Mouse (Mus musculus) forebrain, postnatal 0 days (tissue): ENCODE results near the gene Brd7. TPM values are rescaled to one million over a fixed set of nuclear protein-coding genes. Genes with fewer than 3 reads are reported as not detected.

Source experiments
- ATAC-seq: fragments of 200-750 bp; cut with Nextera tagmentation; 2 replicates; pipeline ENCODE4 v1.8.0; 2017; ENCODE audit warnings: mild to moderate bottlenecking, moderate library complexity
- DNase-seq: peaks from one replicate; pipeline ENCODE4 v3.0.0-alpha.2; 2015
- H3K27ac ChIP-seq: fragments of 300-500 bp; sonication (generic); 2 replicates; pipeline ENCODE4 v1.5.1; 2014; ENCODE audit warnings: low read depth, mild to moderate bottlenecking, antibody characterized with exemption, low read length, moderate library complexity, mixed read lengths
- H3K27me3 ChIP-seq: fragments of 300-500 bp; sonication (generic); 2 replicates; pipeline ENCODE4 v1.6.1; 2014; ENCODE audit warnings: mild to moderate bottlenecking, low read length, mixed read lengths; ENCODE audit not compliant: insufficient read depth
- H3K36me3 ChIP-seq: fragments of 300-500 bp; sonication (generic); 2 replicates; pipeline ENCODE4 v1.6.1; 2014; ENCODE audit warnings: mild to moderate bottlenecking, moderate library complexity; ENCODE audit not compliant: insufficient read depth
- H3K4me1 ChIP-seq: fragments of 300-500 bp; sonication (generic); 2 replicates; pipeline ENCODE4 v1.6.1; 2014; ENCODE audit warnings: antibody characterized with exemption; ENCODE audit not compliant: insufficient read depth
- H3K4me2 ChIP-seq: fragments of 300-500 bp; sonication (generic); 2 replicates; pipeline ENCODE4 v1.6.1; 2014; ENCODE audit warnings: low read depth, mild to moderate bottlenecking, moderate library complexity
- H3K4me3 ChIP-seq: fragments of 300-500 bp; sonication (generic); 2 replicates; pipeline ENCODE4 v1.5.1; 2014; ENCODE audit warnings: low read depth, low read length, mixed read lengths
- H3K9ac ChIP-seq: fragments of 300-500 bp; sonication (generic); 2 replicates; pipeline ENCODE4 v1.6.1; 2014; ENCODE audit warnings: mild to moderate bottlenecking
- H3K9me3 ChIP-seq: fragments of 300-500 bp; sonication (generic); 2 replicates; pipeline ENCODE4 v1.6.1; 2016; ENCODE audit warnings: low read length
- CTCF ChIP-seq: sonication (generic); IDR thresholded peaks from 2 replicates; pipeline ENCODE4 v1.5.1; 2016; ENCODE audit warnings: antibody characterized with exemption, control low read depth, low read depth
- WGBS: fragments of 180-500 bp; shearing (Covaris S2); extraction: QIAGEN DNeasy Blood & Tissue Kit; methylation state at CpG from one replicate; pipeline ENCODE4 v1.1.7; 2014; 5-methylcytosine and 5-hydroxymethylcytosine counted together
- polyA plus RNA-seq: library from polyadenylated mRNA; unstranded; fragments of >200 nt; fragmentation: Nextera tagmentation; extraction: Ambion mirVana; gene quantifications from 2 replicates; pipeline ENCODE4 v1.2.1, GENCODE M21; 2015
- total RNA-seq: library from RNA; depleted of rRNA; stranded (reverse); fragments of >200 nt; gene quantifications from 2 replicates; pipeline ENCODE4 v1.2.3, GENCODE M21; 2014; rRNA removed

Brd7 gene
- total and polyA plus RNA-seq, 2 experiments from 2014 or later, result 24.1 to 52.4 TPM

- TF ChIP-seq CTCF, result no peak
- 88% methylated on average over 13 of the region's 13 CpGs for WGBS
These were observed 78.5 kb downstream of the Brd7 start for GRCm38 (mm10) chr8:88283243-88284115.

GRCm38 (mm10) chr8:88282684-88283083 is 79.3 kb downstream of the Brd7 start:
- Histone ChIP-seq H3K27ac (no peak overlapping the region), H3K9me3 (no peaks in the 10 kb centered on the region), H3K9ac (no peak overlapping the region), H3K4me2 (no peak overlapping the region), H3K36me3 (no peaks in the 10 kb centered on the region), H3K27me3 (no peaks in the 10 kb centered on the region), H3K4me3 (no peak overlapping the region), H3K4me1 (no peaks in the 10 kb centered on the region)
- no peak for TF ChIP-seq CTCF
- 67% methylated on average over 8 of the region's 8 CpGs for WGBS
- no peak for DNase-seq
- no peak for ATAC-seq

More at GRCm38 (mm10) chr8:88283243-88284115, 78.5 kb downstream of the Brd7 start:
- no peak overlapping the region for H3K4me2 ChIP-seq
- H3K9ac ChIP-seq, result no peak overlapping the region
- H3K4me3 ChIP-seq, result no peak overlapping the region
- no peak overlapping the region for H3K27ac ChIP-seq
- no peaks in the 10 kb centered on the region for H3K27me3 ChIP-seq
- H3K4me1 ChIP-seq, result no peaks in the 10 kb centered on the region
- ATAC-seq (no peak), DNase-seq (no peak)
- H3K9me3 ChIP-seq, result no peaks in the 10 kb centered on the region
- H3K36me3 ChIP-seq, result no peaks in the 10 kb centered on the region

Other genes starting within 250 kb of the Brd7 start
- 19.7 and 25.7 TPM in 2 replicates for gene Cnep1r1, start 243.4 kb downstream of the Brd7 start, total RNA-seq
- gene Cnep1r1, start 243.4 kb downstream of the Brd7 start, polyA plus RNA-seq, result 17.4 and 25.9 TPM in 2 replicates
- gene Heatr3, start 224.3 kb downstream of the Brd7 start, total RNA-seq, result 33.5 and 40.2 TPM in 2 replicates
- gene Heatr3, start 224.3 kb downstream of the Brd7 start, polyA plus RNA-seq, result 20.9 and 26.5 TPM in 2 replicates
- gene Tent4b, start 163.0 kb downstream of the Brd7 start, total RNA-seq, result 29.6 and 36.7 TPM in 2 replicates
- gene Tent4b, start 163.0 kb downstream of the Brd7 start, polyA plus RNA-seq, result 4.8 and 6.8 TPM in 2 replicates
- 7.2 and 9.4 TPM in 2 replicates for gene Adcy7, start 89.8 kb downstream of the Brd7 start, total RNA-seq
- gene Adcy7, start 89.8 kb downstream of the Brd7 start, polyA plus RNA-seq, result 2.2 and 4.0 TPM in 2 replicates
- gene Nkd1, start 159.2 kb upstream of the Brd7 start, total RNA-seq, result 18.8 and 22.8 TPM in 2 replicates
- gene Nkd1, start 159.2 kb upstream of the Brd7 start, polyA plus RNA-seq, result 30.5 and 33.6 TPM in 2 replicates